Mouse (Mus musculus) G1E (cell line): ENCODE data around the gene Simc1.
A peak's percentile ranks its signal among the peaks of the same experiment; 100 is the strongest.

ENCODE experiments used
- CTCF ChIP-seq: IDR thresholded peaks from 2 replicates; pipeline ENCODE4 v1.5.1; 2012; ENCODE audit warnings: low read depth, low read length, inconsistent platforms, mixed read lengths
- GATA1 ChIP-seq: IDR thresholded peaks from 2 replicates; pipeline ENCODE4 v1.6.1; 2012; ENCODE audit warnings: borderline replicate concordance, low read length, inconsistent platforms, mixed read lengths
- POLR2AphosphoS5 ChIP-seq: IDR thresholded peaks from 2 replicates; pipeline ENCODE4 v1.6.1; 2012; ENCODE audit warnings: low read depth, low read length, inconsistent platforms; ENCODE audit not compliant: insufficient replicate concordance
- TAL1 ChIP-seq: conservative IDR thresholded peaks from 2 replicates; pipeline ENCODE4 v1.6.1; 2012; ENCODE audit warnings: low read depth, low read length, inconsistent platforms, mixed read lengths

DNA sequence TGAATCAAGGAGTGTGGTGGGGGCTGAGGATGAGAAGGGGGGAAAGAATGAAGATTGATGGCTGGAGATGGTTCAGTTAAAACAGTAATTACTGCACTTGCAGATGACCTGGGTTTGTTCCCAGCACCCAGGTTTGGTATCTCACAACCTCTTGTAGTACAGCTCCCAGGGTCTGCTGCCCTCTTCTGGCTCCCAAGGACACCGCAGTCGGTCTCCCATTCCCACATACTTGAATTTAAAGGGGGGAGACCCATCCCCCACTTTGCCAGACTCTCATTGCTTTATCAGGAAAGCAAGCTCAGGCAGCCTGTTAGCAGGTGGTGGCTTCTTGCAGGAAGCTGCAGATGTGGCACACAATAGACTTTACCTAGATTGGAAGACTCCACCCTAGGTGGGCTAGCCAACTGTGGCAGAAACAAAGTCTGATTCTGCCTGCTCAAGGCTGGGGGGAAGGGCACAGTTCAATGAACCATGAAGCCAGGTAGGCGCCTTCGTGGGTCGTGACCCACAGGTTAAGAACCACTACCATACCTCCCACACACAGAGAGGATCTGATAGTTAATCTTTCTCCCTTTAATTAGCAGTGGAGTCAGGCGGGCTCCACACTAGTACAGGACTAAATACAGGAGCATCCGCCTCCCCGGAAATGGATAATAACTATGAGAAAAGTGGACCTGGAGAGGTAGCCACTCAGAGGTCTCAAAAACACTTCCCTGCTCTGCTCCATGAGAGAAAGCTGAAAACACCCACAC is 62.2 kb downstream of the Simc1 start:
- no peak for TF ChIP-seq GATA1
- TF ChIP-seq CTCF: 0 out of 2 replicates have a peak, but pooled peaks have one; percentile 21
- no peak for TF ChIP-seq TAL1
- TF ChIP-seq POLR2AphosphoS5: no peak
